Mouse (Mus musculus) CH12.LX (cell line): ENCODE results near the gene Engase. TPM values are rescaled to one million over a fixed set of nuclear protein-coding genes. Genes with fewer than 3 reads are reported as not detected.

Experiments used
- DNase-seq: peaks from one replicate; pipeline ENCODE4 v3.0.0-alpha.2; 2013; ENCODE audit errors: extremely low read depth
- H3K27ac ChIP-seq: 2 replicates; pipeline ENCODE4 v1.5.1; 2012; ENCODE audit warnings: low read depth, mild to moderate bottlenecking, control low read depth, moderate library complexity; ENCODE audit not compliant: insufficient read depth
- H3K27me3 ChIP-seq: replicated peaks from 2 replicates; pipeline ENCODE3; 2012; ENCODE audit warnings: inconsistent platforms
- H3K36me3 ChIP-seq, 2 experiments: replicated peaks in 1 of 2; 2 replicates each; pipeline versions ENCODE3 to v1.6.1; 2012; ENCODE audit warnings: inconsistent platforms in 1 of 2, low read length in 1 of 2, mild to moderate bottlenecking in 1 of 2, mixed read lengths in 1 of 2, moderate library complexity in 1 of 2; ENCODE audit not compliant: control insufficient read depth in 1 of 2, insufficient read depth in 1 of 2
- H3K4me1 ChIP-seq, 2 experiments: 2 replicates each; pipeline ENCODE4 v1.6.1; 2012; ENCODE audit warnings: inconsistent platforms in 1 of 2, moderate library complexity in 1 of 2; ENCODE audit not compliant: insufficient read depth in 2 of 2, control insufficient read depth in 1 of 2
- H3K4me2 ChIP-seq: 2 replicates; pipeline ENCODE4 v1.6.1; 2012; ENCODE audit warnings: low read depth, mild to moderate bottlenecking, control low read depth; ENCODE audit not compliant: poor library complexity, insufficient read depth, severe bottlenecking
- H3K4me3 ChIP-seq, 3 experiments: fragments of 150-350 bp in 1 of 3; sonication (generic) in 1 of 3; replicated peaks in 1 of 3; 2 replicates each; pipeline versions ENCODE3 to v1.5.1; 2011 to 2012; ENCODE audit warnings: low read depth in 2 of 3, low read length in 2 of 3, mild to moderate bottlenecking in 2 of 3, moderate library complexity in 2 of 3, control low read depth in 1 of 3, improper control_type of control experiment in 1 of 3, inconsistent platforms in 1 of 3, mixed read lengths in 1 of 3; ENCODE audit not compliant: poor library complexity in 1 of 3
- H3K79me2 ChIP-seq: replicated peaks from 2 replicates; pipeline ENCODE4 v1.6.1; 2012; ENCODE audit warnings: mild to moderate bottlenecking, moderate library complexity; ENCODE audit not compliant: control insufficient read depth, poor library complexity, insufficient read depth, severe bottlenecking; ENCODE audit errors: extremely low read depth
- H3K9ac ChIP-seq: 2 replicates; pipeline ENCODE4 v1.6.1; 2012; ENCODE audit warnings: low read depth, mild to moderate bottlenecking, control low read depth, moderate library complexity; ENCODE audit not compliant: insufficient read depth
- H3K9me3 ChIP-seq: replicated peaks from 2 replicates; pipeline ENCODE3; 2012; ENCODE audit warnings: low read length, inconsistent platforms, mixed read lengths
- BHLHE40 ChIP-seq: IDR thresholded peaks from 2 replicates; pipeline ENCODE4 v1.6.1; 2011; ENCODE audit warnings: mild to moderate bottlenecking, low read depth, low read length, improper control_type of control experiment
- CHD2 ChIP-seq: IDR thresholded peaks from 2 replicates; pipeline ENCODE4 v1.6.1; 2011; ENCODE audit warnings: low read length, improper control_type of control experiment
- CTCF ChIP-seq, 2 experiments: IDR thresholded peaks in 1 of 2; conservative IDR thresholded peaks in 1 of 2; 2 replicates each; pipeline ENCODE4 v1.5.1; 2011 to 2012; ENCODE audit warnings: low read depth in 2 of 2, low read length in 2 of 2, improper control_type of control experiment in 1 of 2, inconsistent platforms in 1 of 2, mild to moderate bottlenecking in 1 of 2, moderate library complexity in 1 of 2
- GABPA ChIP-seq: IDR thresholded peaks from 2 replicates; pipeline ENCODE4 v1.6.1; 2012; ENCODE audit warnings: low read depth, low read length, improper control_type of control experiment, inconsistent platforms; ENCODE audit not compliant: insufficient replicate concordance
- MAFK ChIP-seq: IDR thresholded peaks from 2 replicates; pipeline ENCODE4 v1.6.1; 2011; ENCODE audit warnings: low read length, improper control_type of control experiment; ENCODE audit not compliant: insufficient replicate concordance
- MAX ChIP-seq: IDR thresholded peaks from 2 replicates; pipeline ENCODE4 v1.6.1; 2011; ENCODE audit warnings: low read length, improper control_type of control experiment
- MEF2A ChIP-seq: IDR thresholded peaks from 2 replicates; pipeline ENCODE4 v1.6.1; 2014; ENCODE audit warnings: low read depth, mild to moderate bottlenecking, inconsistent platforms, low read length, improper control_type of control experiment, borderline replicate concordance
- MXI1 ChIP-seq: IDR thresholded peaks from 2 replicates; pipeline ENCODE4 v1.6.1; 2011; ENCODE audit warnings: mild to moderate bottlenecking, low read depth, low read length, improper control_type of control experiment
- MYC ChIP-seq: IDR thresholded peaks from 2 replicates; pipeline ENCODE4 v1.6.1; 2011; ENCODE audit warnings: low read depth, mild to moderate bottlenecking, improper control_type of control experiment, low read length
- NELFE ChIP-seq: IDR thresholded peaks from 2 replicates; pipeline ENCODE4 v1.6.1; 2011; ENCODE audit warnings: low read depth, low read length, improper control_type of control experiment
- PAX5 ChIP-seq: IDR thresholded peaks from 2 replicates; pipeline ENCODE4 v1.6.1; 2012; ENCODE audit warnings: low read length, inconsistent platforms, mixed read lengths
- POLR2AphosphoS2 ChIP-seq: IDR thresholded peaks from 2 replicates; pipeline ENCODE4 v1.6.1; 2011; ENCODE audit warnings: low read depth, low read length, improper control_type of control experiment
- RCOR1 ChIP-seq: conservative IDR thresholded peaks from 2 replicates; pipeline ENCODE4 v1.6.1; 2012; ENCODE audit warnings: low read depth, mild to moderate bottlenecking, inconsistent platforms, low read length, improper control_type of control experiment
- USF2 ChIP-seq: conservative IDR thresholded peaks from 2 replicates; pipeline ENCODE4 v1.6.1; 2011; ENCODE audit warnings: low read depth, low read length, improper control_type of control experiment
- ZC3H11A ChIP-seq: IDR thresholded peaks from 2 replicates; pipeline ENCODE4 v1.6.1; 2012; ENCODE audit warnings: low read depth, mild to moderate bottlenecking, inconsistent platforms, low read length, improper control_type of control experiment
- ZMIZ1 ChIP-seq: IDR thresholded peaks from 2 replicates; pipeline ENCODE4 v1.6.1; 2012; ENCODE audit warnings: low read depth, mild to moderate bottlenecking, inconsistent platforms, low read length, improper control_type of control experiment
- ZNF384 ChIP-seq: IDR thresholded peaks from 2 replicates; pipeline ENCODE4 v1.6.1; 2012; ENCODE audit warnings: low read depth, low read length, improper control_type of control experiment, inconsistent platforms
- dilution Hi-C: fragments of 300-500 bp; cut with MboI; formaldehyde crosslinking; loops from 2 replicates; pipeline ENCODE4 v1.14.3; 2020; ENCODE audit warnings: low sequenced_read_pairs; ENCODE audit not compliant: extremely low pct_unique_long_range_greater_than_20kb, extremely low pct_ligation_motif_present
- in situ Hi-C: fragments of 300-500 bp; cut with MboI; formaldehyde crosslinking; loops from 3 replicates; pipeline ENCODE4 v1.14.3; 2019; ENCODE audit warnings: low sequenced_read_pairs, low pct_ligation_motif_present, low pct_unique_long_range_greater_than_20kb, mixed read lengths
- polyA plus RNA-seq: library from polyadenylated mRNA; unstranded; fragments of >175 nt; gene quantifications from 2 replicates; pipeline ENCODE4 v1.2.1, GENCODE M21; 2012; ENCODE audit warnings: low read depth; ENCODE audit not compliant: insufficient read length
- total RNA-seq, 2 experiments: library from RNA; depleted of rRNA; stranded (reverse); fragments of 300-350 nt in 1 of 2; fragments of >200 nt in 1 of 2; gene quantifications; 2 replicates each; pipeline ENCODE4 v1.2.3; 2012 to 2014

The Engase gene
- total and polyA plus RNA-seq, 3 experiments, result 7.0 to 12.1 (median 9.7) TPM

GRCm38 (mm10) chr11:118452955-118453354 lies 23.7 kb upstream of the Engase start:
- TF ChIP-seq CHD2, result no peak
- TF ChIP-seq ZC3H11A, result no peak
- Histone ChIP-seq H3K4me1 (0 out of 4 replicates have a peak, but pooled peaks cover 0 to 3% of the 10 kb centered on the region in 2 experiments), H3K4me2 (no peak overlapping the region), H3K79me2 (no peaks in the 10 kb centered on the region), H3K9me3 (no peaks in the 10 kb centered on the region), H3K4me3 (no peak overlapping the region), H3K27me3 (peaks cover 84% of the 10 kb centered on the region), H3K36me3 (no peaks in the 10 kb centered on the region), H3K9ac (no peak overlapping the region), H3K27ac (no peak overlapping the region)
- no peak for DNase-seq
- in situ Hi-C loops (no loop called here), dilution Hi-C loops (no loop called here)

DNA sequence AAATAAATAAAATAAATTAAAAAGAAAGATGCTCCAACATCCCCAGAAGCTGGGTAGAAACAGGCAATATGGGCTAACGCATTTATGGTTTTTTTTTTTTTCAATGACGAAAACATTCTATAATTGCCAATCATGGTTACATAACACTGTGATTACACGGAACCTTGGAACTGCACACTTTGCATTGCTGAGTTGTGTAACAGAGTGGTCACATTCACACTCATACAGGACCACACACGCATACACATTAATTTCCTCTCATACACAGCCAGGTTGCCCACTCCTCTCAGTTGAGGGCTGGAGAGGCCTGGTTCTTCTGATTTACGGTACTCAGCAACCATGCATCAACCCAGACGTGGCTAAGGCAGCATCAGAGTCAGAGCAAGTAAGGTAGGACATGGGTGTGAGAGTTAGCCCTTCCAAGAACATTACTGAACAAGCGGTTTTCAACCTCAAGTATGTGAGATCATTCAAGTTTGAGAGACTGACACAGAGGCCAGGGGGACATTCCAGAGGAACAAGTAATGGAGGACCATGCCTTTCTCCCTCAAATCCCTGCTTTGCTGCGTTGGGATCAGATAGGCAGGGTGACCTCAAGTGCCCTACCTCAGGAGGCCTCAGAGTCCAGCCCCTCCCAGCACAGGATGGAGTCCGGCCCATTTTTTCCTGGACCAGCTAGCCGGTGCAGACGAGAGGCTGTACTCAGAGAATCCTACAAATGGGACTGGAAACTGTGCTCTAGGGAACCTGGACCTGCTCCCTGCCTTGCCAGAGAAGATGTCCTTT lies 22.6 kb upstream of the Engase start:
- peaks cover 77% of the 10 kb centered on the region for H3K27me3 ChIP-seq
- DNase-seq, result no peak
- H3K27ac ChIP-seq, result no peak overlapping the region
- peaks cover 4 to 7% of the 10 kb centered on the region in 2 experiments for H3K4me1 ChIP-seq
- in situ Hi-C loops (no loop called here), dilution Hi-C loops (no loop called here)
- no peak overlapping the region for H3K4me3 ChIP-seq
- H3K79me2 ChIP-seq, result no peaks in the 10 kb centered on the region
- TF ChIP-seq PAX5 (no peak), CTCF (conservative IDR thresholded peaks at IDR 0.05 in 1 of 2, IDR thresholded peaks at IDR 0.05 in 1 of 2; ENCODE audit: low read depth in 2 of 2, low read length in 2 of 2) (0 out of 4 replicates have a peak, but pooled peaks of 1 of the 2 experiments have one; percentile 6), MAX (no peak)
- H3K9ac ChIP-seq, result no peak overlapping the region
- no peaks in the 10 kb centered on the region for H3K9me3 ChIP-seq
- no peak overlapping the region for H3K4me2 ChIP-seq
- H3K36me3 ChIP-seq, result no peaks in the 10 kb centered on the region

- in situ Hi-C loops (no loop called here), dilution Hi-C loops (no loop called here)
- no peak for DNase-seq
- Histone ChIP-seq H3K27ac (no peak overlapping the region), H3K9ac (no peak overlapping the region), H3K9me3 (peaks cover 4% of the 10 kb centered on the region), H3K27me3 (peaks cover 71% of the 10 kb centered on the region), H3K4me1 (peaks cover 11 to 14% of the 10 kb centered on the region in 2 experiments), H3K79me2 (no peaks in the 10 kb centered on the region), H3K36me3 (no peaks in the 10 kb centered on the region), H3K4me2 (no peak overlapping the region), H3K4me3 (no peak overlapping the region)
- TF ChIP-seq GABPA, result no peak
Measured at GRCm38 (mm10) chr11:118455788-118456187, 20.8 kb upstream of the Engase start.

- Histone ChIP-seq H3K27me3 (peaks cover 68% of the 10 kb centered on the region), H3K9ac (no peak overlapping the region)
- dilution Hi-C loops, result no loop called here
Measured at GRCm38 (mm10) chr11:118456937-118457336, 19.7 kb upstream of the Engase start.

More at GRCm38 (mm10) chr11:118456937-118457336, 19.7 kb upstream of the Engase start:
- no peaks in the 10 kb centered on the region for H3K79me2 ChIP-seq
- H3K27ac ChIP-seq, result no peak overlapping the region
- peaks cover 11 to 14% of the 10 kb centered on the region in 2 experiments for H3K4me1 ChIP-seq
- no peak overlapping the region for H3K4me3 ChIP-seq
- DNase-seq, result no peak
- in situ Hi-C loops, result no loop called here
- H3K4me2 ChIP-seq, result no peak overlapping the region
- H3K36me3 ChIP-seq, result no peaks in the 10 kb centered on the region
- TF ChIP-seq MEF2A (no peak), POLR2AphosphoS2 (no peak), MAFK (peak; percentile 65; the same call in 1 of the 2 replicates), GABPA (no peak), ZNF384 (no peak), NELFE (no peak), USF2 (no peak), MYC (no peak), RCOR1 (no peak), BHLHE40 (peak; percentile 37; the same call in 1 of the 2 replicates), MXI1 (no peak), ZMIZ1 (no peak)
- H3K9me3 ChIP-seq, result peaks cover 4% of the 10 kb centered on the region
